Mouse (Mus musculus) midbrain, postnatal 0 days (tissue): ENCODE measurements around the gene Slc4a8. TPM values are rescaled to one million over a fixed set of nuclear protein-coding genes. Genes with fewer than 3 reads are reported as not detected.

Experiments
- ATAC-seq: fragments of 200-750 bp; cut with Nextera tagmentation; 2 replicates; pipeline ENCODE4 v1.8.0; 2017; ENCODE audit warnings: moderate number of reproducible peaks, mild to moderate bottlenecking, moderate TSS enrichment, moderate library complexity; ENCODE audit not compliant: low FRiP score
- DNase-seq: peaks from one replicate; pipeline ENCODE4 v3.0.0-alpha.2; 2015; ENCODE audit warnings: low spot score
- H3K27ac ChIP-seq: fragments of 300-500 bp; sonication (generic); 2 replicates; pipeline ENCODE4 v1.5.1; 2014; ENCODE audit warnings: low read depth, mild to moderate bottlenecking, low read length, mixed read lengths
- H3K27me3 ChIP-seq: fragments of 300-500 bp; sonication (generic); 2 replicates; pipeline ENCODE4 v1.6.1; 2014; ENCODE audit warnings: low read length, control low read depth, mixed read lengths; ENCODE audit not compliant: insufficient read depth
- H3K36me3 ChIP-seq: fragments of 300-500 bp; sonication (generic); 2 replicates; pipeline ENCODE4 v1.6.1; 2014; ENCODE audit warnings: low read length, control low read depth, mixed read lengths; ENCODE audit not compliant: insufficient read depth
- H3K4me1 ChIP-seq: fragments of 300-500 bp; sonication (generic); 2 replicates; pipeline ENCODE4 v1.6.1; 2014; ENCODE audit warnings: mild to moderate bottlenecking, control low read depth, antibody characterized with exemption, low read length, mixed read lengths; ENCODE audit not compliant: insufficient read depth
- H3K4me2 ChIP-seq: fragments of 300-500 bp; sonication (generic); 2 replicates; pipeline ENCODE4 v1.6.1; 2014; ENCODE audit warnings: low read depth, mild to moderate bottlenecking, low read length, mixed read lengths; ENCODE audit not compliant: poor library complexity, severe bottlenecking
- H3K4me3 ChIP-seq: fragments of 300-500 bp; sonication (generic); 2 replicates; pipeline ENCODE4 v1.5.1; 2014; ENCODE audit warnings: low read depth, mild to moderate bottlenecking, low read length, moderate library complexity
- H3K9ac ChIP-seq: fragments of 300-500 bp; sonication (generic); replicated peaks from 2 replicates; pipeline ENCODE4 v1.6.1; 2014; ENCODE audit warnings: mild to moderate bottlenecking, low read length, moderate library complexity, mixed read lengths; ENCODE audit not compliant: poor library complexity, severe bottlenecking
- H3K9me3 ChIP-seq: fragments of 300-500 bp; sonication (generic); 2 replicates; pipeline ENCODE4 v1.6.1; 2016; ENCODE audit warnings: low read length, control low read depth
- CTCF ChIP-seq: IDR thresholded peaks from 2 replicates; pipeline ENCODE4 v1.5.1; 2016; ENCODE audit warnings: antibody characterized with exemption, mild to moderate bottlenecking
- WGBS: fragments of 180-500 bp; shearing (Covaris S2); extraction: QIAGEN DNeasy Blood & Tissue Kit; methylation state at CpG from one replicate; pipeline ENCODE4 v1.1.7; 2014; 5-methylcytosine and 5-hydroxymethylcytosine counted together
- polyA plus RNA-seq: library from polyadenylated mRNA; unstranded; fragments of >200 nt; fragmentation: Nextera tagmentation; extraction: Ambion mirVana; gene quantifications from 2 replicates; pipeline ENCODE4 v1.2.1, GENCODE M21; 2015
- total RNA-seq: library from RNA; depleted of rRNA; stranded (reverse); fragments of >200 nt; gene quantifications from 2 replicates; pipeline ENCODE4 v1.2.3, GENCODE M21; 2014

Slc4a8 gene
- total and polyA plus RNA-seq, 2 experiments from 2014 or later = 31.2 to 37.3 TPM

GRCm38 (mm10) chr15:100832144-100832543, 70.6 kb downstream of the Slc4a8 start:
- WGBS = 88% methylated on average over 8 of the region's 8 CpGs
- no peak for DNase-seq
- Histone ChIP-seq H3K9me3 (no peaks in the 10 kb centered on the region), H3K4me2 (no peak overlapping the region), H3K27ac (no peak overlapping the region), H3K4me1 (no peaks in the 10 kb centered on the region), H3K27me3 (no peaks in the 10 kb centered on the region; the same call in 1 of the 2 replicates), H3K36me3 (no peaks in the 10 kb centered on the region), H3K4me3 (no peak overlapping the region), H3K9ac (no peak overlapping the region)
- TF ChIP-seq CTCF = no peak
- ATAC-seq = no peak

DNA sequence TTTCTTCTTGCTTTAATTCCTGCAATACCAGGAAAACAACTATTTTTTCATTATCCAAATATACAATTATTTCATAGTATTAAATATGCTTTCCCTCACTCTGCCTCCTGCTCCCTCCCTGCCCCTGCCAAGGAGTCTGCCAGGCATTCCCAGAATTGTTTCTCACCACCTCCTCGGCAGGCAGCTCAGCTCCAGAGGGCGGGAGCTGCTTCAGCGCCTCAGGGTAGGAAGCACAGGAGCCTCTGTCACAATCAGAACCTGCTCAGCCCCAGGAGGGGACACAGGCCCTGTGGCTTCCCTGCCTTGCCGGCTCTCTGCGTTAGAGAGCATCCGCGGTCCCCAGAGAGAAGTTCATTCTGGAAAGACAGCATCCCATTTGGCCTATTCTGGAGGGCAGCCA, 71.2 kb downstream of the Slc4a8 start:
- H3K4me3 ChIP-seq = no peak overlapping the region
- no peak overlapping the region for H3K27ac ChIP-seq
- 21% methylated on average over 7 of the region's 7 CpGs for WGBS
- no peak overlapping the region for H3K4me2 ChIP-seq
- no peak overlapping the region for H3K9ac ChIP-seq
- H3K36me3 ChIP-seq = no peaks in the 10 kb centered on the region
- no peaks in the 10 kb centered on the region for H3K9me3 ChIP-seq
- H3K4me1 ChIP-seq = no peaks in the 10 kb centered on the region
- DNase-seq (no peak), ATAC-seq (no peak)
- no peaks in the 10 kb centered on the region; the same call in 1 of the 2 replicates for H3K27me3 ChIP-seq
- no peak for TF ChIP-seq CTCF

DNA sequence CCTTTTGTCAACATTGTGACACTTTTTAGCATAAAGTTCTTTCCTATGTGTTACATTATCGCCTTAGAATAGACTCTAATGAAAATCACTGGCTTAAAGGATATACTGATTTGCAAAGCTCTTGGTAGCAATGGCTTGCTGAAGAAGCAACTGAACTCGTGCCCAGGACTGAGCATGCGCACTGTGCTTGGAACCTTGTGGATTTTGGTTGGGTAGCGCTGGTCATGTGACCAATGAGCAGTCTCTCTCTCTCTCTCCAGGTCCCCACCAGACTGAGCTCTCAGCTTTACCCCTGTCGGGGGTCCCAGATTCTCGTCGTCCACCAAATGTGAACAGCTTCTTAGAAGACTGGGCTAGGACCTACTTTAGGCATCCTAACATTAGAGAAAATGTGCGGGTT, 75.2 kb downstream of the Slc4a8 start:
- DNase-seq = no peak
- WGBS = 86% methylated on average over 8 of the region's 8 CpGs

DNA sequence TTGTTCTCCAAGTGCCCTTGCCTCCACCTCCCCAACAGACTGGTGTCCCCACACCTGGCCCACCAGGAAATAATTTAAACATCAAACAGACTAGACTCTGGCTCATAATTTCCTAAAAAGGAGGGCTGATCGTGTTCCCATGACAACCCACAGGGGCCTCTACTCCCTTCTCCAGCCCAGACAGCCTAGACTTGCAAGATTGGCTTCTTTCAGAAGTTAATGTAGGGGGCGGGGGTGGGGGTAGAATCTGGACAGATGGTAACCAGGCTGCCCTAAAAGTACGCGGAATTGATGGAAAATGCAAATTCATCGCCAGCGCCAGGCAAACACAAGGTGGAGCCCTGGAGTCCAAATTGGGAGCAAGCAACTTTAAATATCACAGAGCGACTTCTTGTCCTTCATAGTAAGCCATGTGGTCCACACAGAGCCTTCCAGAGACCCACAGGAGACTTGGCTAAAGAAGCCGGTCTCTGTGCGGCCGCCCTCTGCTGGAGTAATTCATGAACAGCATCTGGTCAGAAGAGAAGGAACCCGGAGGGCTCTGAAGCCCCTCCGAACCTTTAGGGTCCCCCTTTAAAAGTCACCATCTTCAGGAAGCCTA, 77.2 kb downstream of the Slc4a8 start:
- H3K27ac ChIP-seq = no peak overlapping the region
- no peaks in the 10 kb centered on the region; the same call in 1 of the 2 replicates for H3K27me3 ChIP-seq
- no peak overlapping the region for H3K4me3 ChIP-seq
- no peaks in the 10 kb centered on the region for H3K9me3 ChIP-seq
- H3K36me3 ChIP-seq = no peaks in the 10 kb centered on the region
- H3K9ac ChIP-seq = no peak overlapping the region
- H3K4me2 ChIP-seq = no peak overlapping the region
- peak; percentile 90 for DNase-seq
- TF ChIP-seq CTCF = peak; percentile 75
- H3K4me1 ChIP-seq = no peaks in the 10 kb centered on the region
- 0 out of 2 replicates have a peak, but pooled peaks have one; percentile 62 for ATAC-seq
- WGBS = 31% methylated on average over 12 of the region's 12 CpGs

More for the DNA sequence above, 75.2 kb downstream of the Slc4a8 start:
- Histone ChIP-seq H3K9me3 (no peaks in the 10 kb centered on the region), H3K9ac (no peak overlapping the region), H3K27me3 (no peaks in the 10 kb centered on the region; the same call in 1 of the 2 replicates), H3K4me2 (no peak overlapping the region), H3K4me3 (no peak overlapping the region), H3K27ac (no peak overlapping the region), H3K4me1 (no peaks in the 10 kb centered on the region), H3K36me3 (no peaks in the 10 kb centered on the region)
- no peak for ATAC-seq
- TF ChIP-seq CTCF = no peak

DNA sequence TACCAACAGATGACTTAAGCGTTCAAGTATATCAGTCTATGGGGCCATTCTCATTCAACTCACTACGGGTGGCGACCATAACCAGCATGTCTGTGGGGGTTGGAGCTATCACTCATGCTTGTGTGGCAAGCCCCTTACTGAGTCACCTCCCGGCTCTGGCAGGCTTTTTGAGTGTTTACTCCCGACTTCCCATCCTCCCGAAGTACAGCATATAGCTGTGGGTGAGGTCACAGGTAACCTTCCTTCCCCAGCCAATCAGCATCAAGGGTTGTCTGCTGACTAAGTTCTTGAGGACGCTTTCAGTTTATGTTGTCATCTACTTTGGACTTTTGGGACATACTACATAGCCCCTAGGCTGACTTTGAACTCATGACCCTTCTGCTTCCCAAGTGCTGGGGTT, 82.8 kb downstream of the Slc4a8 start:
- H3K9me3 ChIP-seq = no peaks in the 10 kb centered on the region
- H3K9ac ChIP-seq = no peak overlapping the region
- no peak overlapping the region for H3K4me3 ChIP-seq
- H3K27me3 ChIP-seq = no peaks in the 10 kb centered on the region
- no peak for DNase-seq
- 91% methylated on average over 7 of the region's 7 CpGs for WGBS
- TF ChIP-seq CTCF = no peak
- no peaks in the 10 kb centered on the region for H3K4me1 ChIP-seq
- ATAC-seq = no peak
- no peak overlapping the region for H3K27ac ChIP-seq
- no peaks in the 10 kb centered on the region for H3K36me3 ChIP-seq
- no peak overlapping the region for H3K4me2 ChIP-seq

- H3K36me3 ChIP-seq = no peaks in the 10 kb centered on the region
- no peaks in the 10 kb centered on the region for H3K27me3 ChIP-seq
- H3K9ac ChIP-seq = no peak overlapping the region
- no peaks in the 10 kb centered on the region for H3K4me1 ChIP-seq
- no peak overlapping the region for H3K4me2 ChIP-seq
- H3K4me3 ChIP-seq = no peak overlapping the region
- TF ChIP-seq CTCF = no peak
- H3K27ac ChIP-seq = no peak overlapping the region
- 54% methylated on average over 26 of the region's 26 CpGs for WGBS
- no peak for ATAC-seq
- H3K9me3 ChIP-seq = no peaks in the 10 kb centered on the region
- DNase-seq = peak; percentile 16
Observed at GRCm38 (mm10) chr15:100845049-100845879, 83.7 kb downstream of the Slc4a8 start.
